Mouse (Mus musculus) right cerebral cortex, adult 18-20 months (tissue): Measurements from ENCODE around the gene Clcn3.

Experiments
- DNase-seq: peaks from one replicate; pipeline ENCODE4 v3.0.0; 2022; ENCODE audit warnings: mixed read lengths

Gene Clcn3

GRCm38 (mm10) chr8:60868236-60868965 lies 114.7 kb downstream of the Clcn3 start:
- DNase-seq: no peak

DNA sequence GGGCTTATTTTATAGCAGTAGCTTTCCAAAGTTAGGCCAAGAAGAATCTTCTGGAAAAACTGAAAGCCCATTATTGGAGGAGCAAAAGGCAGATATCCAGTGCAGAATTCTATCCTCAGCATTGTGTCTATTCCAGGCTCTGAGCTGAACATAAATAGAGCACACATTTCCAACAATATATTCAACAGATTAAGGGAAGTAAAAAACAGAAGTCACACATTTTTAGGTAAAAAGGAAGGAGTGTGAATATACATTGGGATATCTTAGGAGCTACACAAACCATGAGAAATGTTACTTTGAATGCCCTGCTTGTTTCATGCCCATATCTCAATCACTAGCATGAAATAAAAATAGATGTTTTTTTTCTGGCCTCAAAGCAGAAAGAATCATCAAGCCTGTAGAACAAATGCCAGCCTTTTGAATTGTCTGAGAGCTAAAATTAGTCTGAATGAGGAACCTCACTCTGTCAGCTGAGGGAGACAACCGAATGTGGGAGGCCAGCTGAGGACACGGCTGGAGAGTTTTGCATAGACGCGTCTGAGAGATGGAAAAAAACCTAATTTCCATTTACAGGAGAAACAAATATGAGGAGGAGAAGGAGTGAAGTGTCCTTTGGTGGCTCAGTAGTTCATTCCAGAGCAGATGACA lies 115.5 kb downstream of the Clcn3 start:
- DNase-seq: peak; percentile 77

- peak; percentile 72 for DNase-seq
Measured at GRCm38 (mm10) chr8:60865504-60866114, 117.5 kb downstream of the Clcn3 start.

DNA sequence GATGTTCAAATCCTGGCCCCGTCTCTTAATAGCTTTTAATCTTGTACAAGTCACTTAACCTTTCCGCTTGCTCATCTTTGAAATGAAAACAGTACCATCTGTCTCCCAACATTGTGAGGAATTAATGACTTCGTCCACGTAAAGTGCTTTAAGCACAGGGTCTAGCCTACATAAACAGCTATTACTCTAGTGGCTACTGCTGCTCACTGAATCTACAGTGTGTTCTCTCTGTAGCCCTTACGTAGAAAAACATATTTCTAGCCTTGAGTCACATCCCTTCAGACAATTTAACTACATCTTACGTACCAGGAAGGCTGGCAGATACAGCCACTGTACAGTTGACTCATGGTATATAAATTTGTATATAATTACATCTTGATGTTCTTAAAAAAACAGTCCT lies 118.2 kb downstream of the Clcn3 start:
- DNase-seq: no peak

GRCm38 (mm10) chr8:60861783-60862182 lies 121.3 kb downstream of the Clcn3 start:
- DNase-seq: no peak

DNA sequence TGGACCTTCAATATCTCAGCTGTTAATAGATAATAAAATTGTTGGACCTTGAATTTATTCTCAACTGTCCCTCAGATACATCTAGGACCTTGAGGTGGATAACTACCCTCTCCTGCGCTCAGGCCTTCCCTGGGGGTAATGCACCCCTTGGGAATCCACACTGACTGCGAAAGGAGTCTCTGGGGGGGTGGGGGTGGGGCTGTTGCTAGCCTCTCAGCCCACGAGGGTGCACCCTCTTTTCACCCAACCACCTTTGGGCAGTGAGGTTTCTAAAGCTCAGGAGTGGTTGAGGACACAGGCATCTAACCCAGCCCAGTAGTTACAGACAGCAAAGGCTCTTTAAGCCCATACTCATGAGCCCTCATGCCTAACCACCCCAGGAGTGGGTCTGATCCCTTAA lies 122.4 kb downstream of the Clcn3 start:
- DNase-seq: no peak
